Mouse (Mus musculus) lung, postnatal 0 days (tissue): ENCODE results near the gene Tnrc18.

Experiments
- CTCF ChIP-seq: IDR thresholded peaks from 2 replicates; pipeline ENCODE4 v1.5.1; 2016; ENCODE audit warnings: antibody characterized with exemption, mild to moderate bottlenecking
- EP300 ChIP-seq: IDR thresholded peaks from 2 replicates; pipeline ENCODE4 v1.6.1; 2016; ENCODE audit warnings: antibody characterized with exemption, mild to moderate bottlenecking, control low read depth

- TF ChIP-seq CTCF: no peak
- no peak for TF ChIP-seq EP300
Measured at GRCm38 (mm10) chr5:142787304-142787905, 30.1 kb downstream of the Tnrc18 start.
